Mouse (Mus musculus) hindbrain, embryonic 11.5 days (tissue): ENCODE data around the gene Gas2l3. TPM values are rescaled to one million over a fixed set of nuclear protein-coding genes. Genes with fewer than 3 reads are reported as not detected.

Source experiments
- ATAC-seq: fragments of 200-750 bp; cut with Nextera tagmentation; 2 replicates; pipeline ENCODE4 v1.8.0; 2017; ENCODE audit warnings: mild to moderate bottlenecking, moderate TSS enrichment, moderate library complexity; ENCODE audit not compliant: low FRiP score
- DNase-seq: peaks from one replicate; pipeline ENCODE4 v3.0.0-alpha.2; 2015; ENCODE audit warnings: low spot score
- H3K27ac ChIP-seq: fragments of 300-500 bp; sonication (generic); 2 replicates; pipeline ENCODE4 v1.5.1; 2014; ENCODE audit warnings: mild to moderate bottlenecking, low read depth, low read length
- H3K27me3 ChIP-seq: fragments of 300-500 bp; sonication (generic); 2 replicates; pipeline ENCODE4 v1.6.1; 2014; ENCODE audit warnings: mild to moderate bottlenecking, low read length, moderate library complexity, mixed read lengths; ENCODE audit not compliant: control insufficient read depth, insufficient read depth
- H3K36me3 ChIP-seq: fragments of 300-500 bp; sonication (generic); 2 replicates; pipeline ENCODE4 v1.6.1; 2014; ENCODE audit warnings: mild to moderate bottlenecking, low read length, moderate library complexity, mixed read lengths; ENCODE audit not compliant: control insufficient read depth, insufficient read depth
- H3K4me1 ChIP-seq: fragments of 300-500 bp; sonication (generic); replicated peaks from 2 replicates; pipeline ENCODE4 v1.6.1; 2014; ENCODE audit warnings: low read length, mixed read lengths; ENCODE audit not compliant: control insufficient read depth, insufficient read depth
- H3K4me2 ChIP-seq: fragments of 300-500 bp; sonication (generic); replicated peaks from 2 replicates; pipeline ENCODE4 v1.6.1; 2014; ENCODE audit warnings: mild to moderate bottlenecking, low read depth, low read length
- H3K4me3 ChIP-seq: fragments of 300-500 bp; sonication (generic); 2 replicates; pipeline ENCODE4 v1.5.1; 2014; ENCODE audit warnings: low read depth, low read length
- H3K9ac ChIP-seq: fragments of 300-500 bp; sonication (generic); 2 replicates; pipeline ENCODE4 v1.6.1; 2014; ENCODE audit warnings: low read depth, low read length
- H3K9me3 ChIP-seq: fragments of 300-500 bp; sonication (generic); 2 replicates; pipeline ENCODE4 v1.6.1; 2016; ENCODE audit warnings: low read length; ENCODE audit not compliant: control insufficient read depth
- WGBS: fragments of 180-500 bp; shearing (Covaris S2); extraction: QIAGEN DNeasy Blood & Tissue Kit; methylation state at CpG from one replicate; pipeline ENCODE4 v1.1.7; 2014; 5-methylcytosine and 5-hydroxymethylcytosine counted together
- polyA plus RNA-seq: library from polyadenylated mRNA; unstranded; fragments of >200 nt; fragmentation: Nextera tagmentation; extraction: Ambion mirVana; gene quantifications from 2 replicates; pipeline ENCODE4 v1.2.1, GENCODE M21; 2014

Gene Gas2l3
- polyA plus RNA-seq, result 9.3 and 10.3 TPM in 2 replicates

- no peaks in the 10 kb centered on the region for H3K36me3 ChIP-seq
- DNase-seq (peak; percentile 92), ATAC-seq (peak; percentile 94)
- no peaks in the 10 kb centered on the region for H3K9me3 ChIP-seq
- H3K27me3 ChIP-seq, result peaks cover 14% of the 10 kb centered on the region
- H3K4me1 ChIP-seq, result no peaks in the 10 kb centered on the region
- H3K4me3 ChIP-seq, result peak within 1 kb of the TSS; percentile 53
- H3K4me2 ChIP-seq, result peak within 1 kb of the TSS; percentile 80
- WGBS, result under 1% methylated on average over 39 of the region's 39 CpGs
- peak within 1 kb of the TSS; percentile 62 for H3K9ac ChIP-seq
- no peak within 1 kb of the TSS for H3K27ac ChIP-seq
Observed at GRCm38 (mm10) chr10:89443623-89444151, at the start of gene Gas2l3. Gene Gas2l3 (minus strand): TSS chr10:89443967.

GRCm38 (mm10) chr10:89491321-89491720 is 47.6 kb upstream of the Gas2l3 start:
- Histone ChIP-seq H3K27ac (no peak overlapping the region), H3K36me3 (no peaks in the 10 kb centered on the region), H3K4me1 (no peaks in the 10 kb centered on the region), H3K4me3 (no peak overlapping the region), H3K9ac (no peak overlapping the region), H3K27me3 (peaks cover 14% of the 10 kb centered on the region), H3K9me3 (no peaks in the 10 kb centered on the region), H3K4me2 (no peak overlapping the region)
- 11% methylated on average over 3 of the region's 3 CpGs for WGBS
- ATAC-seq (peak; percentile 83), DNase-seq (peak; percentile 50)

- Histone ChIP-seq H3K9me3 (no peaks in the 10 kb centered on the region), H3K9ac (no peak overlapping the region), H3K4me3 (no peak overlapping the region), H3K27ac (no peak overlapping the region), H3K4me2 (no peak overlapping the region), H3K4me1 (no peaks in the 10 kb centered on the region), H3K36me3 (no peaks in the 10 kb centered on the region), H3K27me3 (peaks cover 14% of the 10 kb centered on the region)
- no peak for ATAC-seq
- WGBS, result 81% methylated on average over 3 of the region's 3 CpGs
- no peak for DNase-seq
Observed at GRCm38 (mm10) chr10:89490250-89490649, 46.5 kb upstream of the Gas2l3 start.

- H3K4me3 ChIP-seq, result no peak overlapping the region
- no peak for DNase-seq
- no peak for ATAC-seq
- H3K36me3 ChIP-seq, result no peaks in the 10 kb centered on the region
- no peak overlapping the region for H3K4me2 ChIP-seq
- no peak overlapping the region for H3K27ac ChIP-seq
- H3K9me3 ChIP-seq, result no peaks in the 10 kb centered on the region
- peaks cover 14% of the 10 kb centered on the region for H3K27me3 ChIP-seq
- WGBS, result 90% methylated on average over 4 of the region's 4 CpGs
- H3K4me1 ChIP-seq, result no peaks in the 10 kb centered on the region
- no peak overlapping the region for H3K9ac ChIP-seq
Observed at GRCm38 (mm10) chr10:89489459-89489858, 45.7 kb upstream of the Gas2l3 start.

GRCm38 (mm10) chr10:89486995-89487742 is 43.4 kb upstream of the Gas2l3 start:
- H3K27ac ChIP-seq, result no peak overlapping the region

GRCm38 (mm10) chr10:89484907-89485306 is 41.1 kb upstream of the Gas2l3 start:
- Histone ChIP-seq H3K36me3 (no peaks in the 10 kb centered on the region), H3K4me3 (no peak overlapping the region), H3K9ac (no peak overlapping the region), H3K27me3 (no peaks in the 10 kb centered on the region), H3K9me3 (no peaks in the 10 kb centered on the region), H3K4me1 (no peaks in the 10 kb centered on the region), H3K27ac (no peak overlapping the region), H3K4me2 (no peak overlapping the region)
- no peak for DNase-seq
- ATAC-seq, result no peak

More at GRCm38 (mm10) chr10:89486995-89487742, 43.4 kb upstream of the Gas2l3 start:
- no peak overlapping the region for H3K9ac ChIP-seq
- no peaks in the 10 kb centered on the region for H3K36me3 ChIP-seq
- no peak overlapping the region for H3K4me2 ChIP-seq
- peaks cover 3% of the 10 kb centered on the region; the same call in 1 of the 2 replicates for H3K27me3 ChIP-seq
- ATAC-seq, result peak; percentile 56; the same call in 1 of the 2 replicates
- H3K4me1 ChIP-seq, result no peaks in the 10 kb centered on the region
- H3K9me3 ChIP-seq, result no peaks in the 10 kb centered on the region
- WGBS, result 31% methylated on average over 4 of the region's 4 CpGs
- no peak for DNase-seq
- H3K4me3 ChIP-seq, result no peak overlapping the region

GRCm38 (mm10) chr10:89483812-89484602 is 40.2 kb upstream of the Gas2l3 start:
- Histone ChIP-seq H3K27ac (no peak overlapping the region), H3K27me3 (no peaks in the 10 kb centered on the region), H3K4me3 (no peak overlapping the region), H3K36me3 (no peaks in the 10 kb centered on the region), H3K9ac (no peak overlapping the region), H3K9me3 (no peaks in the 10 kb centered on the region), H3K4me2 (no peak overlapping the region), H3K4me1 (no peaks in the 10 kb centered on the region)
- ATAC-seq (no peak), DNase-seq (no peak)
- 85% methylated on average over 18 of the region's 18 CpGs for WGBS

- Histone ChIP-seq H3K4me1 (no peaks in the 10 kb centered on the region), H3K27me3 (no peaks in the 10 kb centered on the region), H3K27ac (no peak overlapping the region), H3K9me3 (no peaks in the 10 kb centered on the region), H3K36me3 (no peaks in the 10 kb centered on the region), H3K9ac (no peak overlapping the region), H3K4me3 (no peak overlapping the region), H3K4me2 (no peak overlapping the region)
- DNase-seq (no peak), ATAC-seq (no peak)
- 87% methylated on average over 14 of the region's 14 CpGs for WGBS
Observed at GRCm38 (mm10) chr10:89483113-89483512, 39.3 kb upstream of the Gas2l3 start.
